In genomic region chr11:82834359-82834758, GRCm38 (mm10) we compare ENCODE assay signal across 10 mouse cellular contexts. TPM values are rescaled to one million over a fixed set of nuclear protein-coding genes. Genes with fewer than 3 reads are reported as not detected.
ATAC-seq lines count a peak whose summit lies in the region.
"Not testable (repeated sequence)": the region's sequence is repeated elsewhere in the genome, so short reads cannot be mapped to it uniquely, and the experiment has no call there.
"Had no signal": no experiment of that assay in that cellular context is flagged by ENCODE, and none has a peak within 500 bp of the region (broad histone marks: within the 10 kb centered on the region; RNA-seq: fewer than 3 reads in every experiment).

No protein-coding gene starts in this region.

- H3K27ac ChIP-seq in liver, embryonic 12.5 days: 0 out of 2 replicates have a peak overlapping the region, but pooled peaks have one; percentile 38
- H3K27ac ChIP-seq in liver, embryonic 15.5 days (replicated peaks): peak overlapping the region; percentile 42; the same call in 1 of the 2 replicates
- 0 out of 2 replicates have a peak overlapping the region, but pooled peaks have one; percentile 1 for H3K27ac ChIP-seq in stomach, embryonic 16.5 days (ENCODE audit: low read length)

- H3K4me2 ChIP-seq in liver, embryonic 12.5 days; stomach, embryonic 16.5 days (ENCODE audit: low read depth, low read length): not testable (repeated sequence)
- 0 out of 2 replicates have a peak overlapping the region, but pooled peaks have one; percentile 7 for H3K4me2 ChIP-seq in liver, embryonic 15.5 days

- not testable (repeated sequence) for H3K27me3 ChIP-seq in liver, embryonic 12.5 days (replicated peaks); liver, embryonic 15.5 days; stomach, embryonic 16.5 days (ENCODE audit: control insufficient read depth, insufficient read depth, low read length)

- H3K4me3 ChIP-seq in liver, embryonic 12.5 days; liver, embryonic 15.5 days (replicated peaks); stomach, embryonic 16.5 days (replicated peaks; ENCODE audit: low read length): not testable (repeated sequence)

- not testable (repeated sequence) for H3K9me3 ChIP-seq in liver, embryonic 12.5 days (replicated peaks); liver, embryonic 15.5 days (replicated peaks); stomach, embryonic 16.5 days (replicated peaks; ENCODE audit: control insufficient read depth, low read length)

- 64% methylated on average over 7 of the region's 7 CpGs for WGBS in liver, embryonic 12.5 days (ENCODE audit: insufficient replicate concordance)
- WGBS in liver, embryonic 15.5 days (ENCODE audit: insufficient replicate concordance): 61% methylated on average over 7 of the region's 7 CpGs
- WGBS in stomach, embryonic 16.5 days: 81% methylated on average over 7 of the region's 7 CpGs

- H3K36me3 ChIP-seq in liver, embryonic 12.5 days: peaks cover 32% of the 10 kb centered on the region
- H3K36me3 ChIP-seq in liver, embryonic 15.5 days (replicated peaks): peaks cover 56% of the 10 kb centered on the region
- H3K36me3 ChIP-seq in stomach, embryonic 16.5 days (ENCODE audit: control insufficient read depth, insufficient read depth, low read length): not testable (repeated sequence)

- ATAC-seq in granulocyte monocyte progenitor cell, adult 5-6 weeks (replicated peaks; ENCODE audit: poor library complexity, severe bottlenecking): peak; percentile 73
- not testable (repeated sequence) for ATAC-seq in liver, embryonic 12.5 days; liver, embryonic 15.5 days (ENCODE audit: insufficient read depth); stomach, embryonic 16.5 days (ENCODE audit: insufficient read depth, low FRiP score)
- peak; percentile 57; the same call in 1 of the 2 replicates for ATAC-seq in megakaryocyte, adult 5-6 weeks (ENCODE audit: poor library complexity, severe bottlenecking)

- not testable (repeated sequence) for H3K9ac ChIP-seq in liver, embryonic 12.5 days; liver, embryonic 15.5 days; stomach, embryonic 16.5 days (ENCODE audit: low read length)

- H3K4me1 ChIP-seq in liver, embryonic 12.5 days: peaks cover 63% of the 10 kb centered on the region
- H3K4me1 ChIP-seq in liver, embryonic 15.5 days (replicated peaks): peaks cover 52% of the 10 kb centered on the region
- H3K4me1 ChIP-seq in stomach, embryonic 16.5 days (ENCODE audit: control insufficient read depth, insufficient read depth, low read length): peaks cover 20% of the 10 kb centered on the region

RNA-seq across cellular contexts. Expression of gene Rffl, which starts 36.7 kb away (rescaled TPM):
- total RNA-seq in granulocyte monocyte progenitor cell, adult 5-6 weeks (2014; fragmentation: Nextera tagmentation): 26.6 and 35.3 TPM in 2 replicates
- 18.6 and 21.8 TPM in 2 replicates for total RNA-seq in granulocyte monocyte progenitor cell, adult 5-6 weeks (2017)
- polyA plus RNA-seq in liver, embryonic 12.5 days (2016; fragmentation: Nextera tagmentation; extraction: Ambion mirVana): 28.1 and 28.8 TPM in 2 replicates
- 24.5 and 26.0 TPM in 2 replicates for polyA plus RNA-seq in liver, embryonic 15.5 days (2015; fragmentation: Nextera tagmentation; extraction: Ambion mirVana)
- 20.5 and 26.7 TPM in 2 replicates for total RNA-seq in megakaryocyte, adult 5-6 weeks (2015)
- 20.1 and 25.4 TPM in 2 replicates for total RNA-seq in megakaryocyte, adult 5-6 weeks (2017)
- polyA plus RNA-seq in stomach, embryonic 16.5 days (2015; fragmentation: Nextera tagmentation; extraction: Ambion mirVana): 21.9 and 23.8 TPM in 2 replicates

RNA-seq across cellular contexts. Expression of gene Lig3, which starts 53.5 kb away (rescaled TPM):
- total RNA-seq in granulocyte monocyte progenitor cell, adult 5-6 weeks (2014; fragmentation: Nextera tagmentation): 41.2 and 42.0 TPM in 2 replicates
- 36.5 and 57.2 TPM in 2 replicates for total RNA-seq in granulocyte monocyte progenitor cell, adult 5-6 weeks (2017)
- polyA plus RNA-seq in liver, embryonic 12.5 days (2016; fragmentation: Nextera tagmentation; extraction: Ambion mirVana): 19.7 and 19.8 TPM in 2 replicates
- polyA plus RNA-seq in liver, embryonic 15.5 days (2015; fragmentation: Nextera tagmentation; extraction: Ambion mirVana): 6.6 and 8.4 TPM in 2 replicates
- total RNA-seq in megakaryocyte, adult 5-6 weeks (2015): 14.0 and 15.7 TPM in 2 replicates
- 17.7 and 20.3 TPM in 2 replicates for total RNA-seq in megakaryocyte, adult 5-6 weeks (2017)
- 27.3 and 30.7 TPM in 2 replicates for polyA plus RNA-seq in stomach, embryonic 16.5 days (2015; fragmentation: Nextera tagmentation; extraction: Ambion mirVana)

RNA-seq across cellular contexts. Expression of gene Rad51d, which starts 56.1 kb away (rescaled TPM):
- 11.5 and 24.9 TPM in 2 replicates for total RNA-seq in granulocyte monocyte progenitor cell, adult 5-6 weeks (2014; fragmentation: Nextera tagmentation)
- total RNA-seq in granulocyte monocyte progenitor cell, adult 5-6 weeks (2017): 15.3 and 18.2 TPM in 2 replicates
- 8.6 and 10.0 TPM in 2 replicates for polyA plus RNA-seq in liver, embryonic 12.5 days (2016; fragmentation: Nextera tagmentation; extraction: Ambion mirVana)
- polyA plus RNA-seq in liver, embryonic 15.5 days (2015; fragmentation: Nextera tagmentation; extraction: Ambion mirVana): 5.6 and 6.2 TPM in 2 replicates
- total RNA-seq in megakaryocyte, adult 5-6 weeks (2015): 7.1 and 7.9 TPM in 2 replicates
- total RNA-seq in megakaryocyte, adult 5-6 weeks (2017): 8.8 and 10.3 TPM in 2 replicates
- 12.5 and 12.8 TPM in 2 replicates for polyA plus RNA-seq in stomach, embryonic 16.5 days (2015; fragmentation: Nextera tagmentation; extraction: Ambion mirVana)

RNA-seq across cellular contexts. Expression of gene Fndc8, which starts 57.6 kb away (rescaled TPM):
- not detected in 2 replicates for total RNA-seq in granulocyte monocyte progenitor cell, adult 5-6 weeks (2014; fragmentation: Nextera tagmentation)
- not detected in 2 replicates for total RNA-seq in granulocyte monocyte progenitor cell, adult 5-6 weeks (2017)
- 0.08 and 0.19 TPM in 2 replicates for polyA plus RNA-seq in liver, embryonic 12.5 days (2016; fragmentation: Nextera tagmentation; extraction: Ambion mirVana)
- polyA plus RNA-seq in liver, embryonic 15.5 days (2015; fragmentation: Nextera tagmentation; extraction: Ambion mirVana): 0.07 and 0.18 TPM in 2 replicates
- not detected in 2 replicates for total RNA-seq in megakaryocyte, adult 5-6 weeks (2015)
- total RNA-seq in megakaryocyte, adult 5-6 weeks (2017): not detected in 2 replicates
- polyA plus RNA-seq in stomach, embryonic 16.5 days (2015; fragmentation: Nextera tagmentation; extraction: Ambion mirVana): 0.22 TPM in 1 of 2 replicates, not detected in the other
- total RNA-seq: adrenal gland, postnatal 36 days; forebrain, postnatal 0 days had no signal
- polyA plus RNA-seq: cerebellum, adult 2 months; cortical plate, adult 2 months; G1E had no signal
